Mouse (Mus musculus) yolk sac, embryonic 10.5 days (tissue): ENCODE measurements around the gene U2af2.
"Not testable (repeated sequence)": the region's sequence is repeated elsewhere in the genome, so short reads cannot be mapped to it uniquely, and the experiment has no call there.

Experiments used
- DNase-seq: peaks from one replicate; pipeline ENCODE4 v3.0.0-alpha.2; 2017; ENCODE audit warnings: low spot score

The U2af2 gene

DNA sequence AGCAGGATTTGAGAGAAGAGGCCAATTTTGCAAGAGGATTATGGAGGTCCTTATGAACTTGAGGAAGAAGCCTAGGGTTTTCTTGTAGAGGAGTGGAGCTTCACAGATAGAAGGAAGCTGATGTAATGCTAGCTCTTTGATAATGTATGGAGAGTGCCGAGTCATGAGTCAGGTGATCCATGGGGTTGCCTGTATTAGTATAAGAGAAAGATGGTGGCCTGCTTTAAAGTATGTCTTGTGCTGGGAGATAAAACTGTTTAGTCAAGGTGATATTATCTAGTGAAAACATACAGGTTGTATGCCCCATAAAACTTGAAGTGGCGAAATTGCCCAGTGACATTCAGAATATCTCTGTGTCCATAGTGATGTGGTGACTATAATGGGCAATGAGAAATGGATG lies 15.0 kb downstream of the U2af2 start:
- DNase-seq = no peak

DNA sequence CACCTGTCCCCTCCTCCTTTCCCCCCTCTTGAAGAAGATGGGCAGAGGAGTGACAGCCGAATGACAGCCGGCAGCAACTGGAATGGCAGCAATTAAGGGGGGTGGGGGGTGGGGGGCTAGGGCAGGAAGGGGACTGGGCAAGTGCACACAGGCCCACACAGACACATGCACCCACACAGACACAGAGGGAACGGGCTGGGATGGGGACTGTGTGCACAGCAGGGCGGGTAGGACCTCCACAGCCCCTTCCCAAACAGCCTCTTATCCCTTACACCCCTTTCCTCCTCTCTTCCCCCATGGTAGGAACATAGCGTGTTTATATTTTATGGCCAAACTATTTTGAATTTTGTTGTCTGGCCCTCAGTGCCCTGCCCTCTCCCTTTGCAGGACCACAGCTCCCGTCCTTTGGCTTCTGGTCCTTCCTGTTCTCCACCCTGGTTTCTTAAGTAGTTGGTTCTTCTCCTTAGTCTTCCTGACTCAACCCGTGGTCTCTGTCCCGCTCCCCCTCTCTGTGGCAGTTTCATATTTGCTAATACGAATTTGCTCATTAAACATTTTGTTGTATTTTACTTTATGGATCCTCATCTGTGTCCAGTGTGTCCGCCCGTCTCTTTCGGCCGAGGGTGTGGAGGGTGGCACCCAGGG lies 17.5 kb downstream of the U2af2 start:
- not testable (repeated sequence) for DNase-seq

DNA sequence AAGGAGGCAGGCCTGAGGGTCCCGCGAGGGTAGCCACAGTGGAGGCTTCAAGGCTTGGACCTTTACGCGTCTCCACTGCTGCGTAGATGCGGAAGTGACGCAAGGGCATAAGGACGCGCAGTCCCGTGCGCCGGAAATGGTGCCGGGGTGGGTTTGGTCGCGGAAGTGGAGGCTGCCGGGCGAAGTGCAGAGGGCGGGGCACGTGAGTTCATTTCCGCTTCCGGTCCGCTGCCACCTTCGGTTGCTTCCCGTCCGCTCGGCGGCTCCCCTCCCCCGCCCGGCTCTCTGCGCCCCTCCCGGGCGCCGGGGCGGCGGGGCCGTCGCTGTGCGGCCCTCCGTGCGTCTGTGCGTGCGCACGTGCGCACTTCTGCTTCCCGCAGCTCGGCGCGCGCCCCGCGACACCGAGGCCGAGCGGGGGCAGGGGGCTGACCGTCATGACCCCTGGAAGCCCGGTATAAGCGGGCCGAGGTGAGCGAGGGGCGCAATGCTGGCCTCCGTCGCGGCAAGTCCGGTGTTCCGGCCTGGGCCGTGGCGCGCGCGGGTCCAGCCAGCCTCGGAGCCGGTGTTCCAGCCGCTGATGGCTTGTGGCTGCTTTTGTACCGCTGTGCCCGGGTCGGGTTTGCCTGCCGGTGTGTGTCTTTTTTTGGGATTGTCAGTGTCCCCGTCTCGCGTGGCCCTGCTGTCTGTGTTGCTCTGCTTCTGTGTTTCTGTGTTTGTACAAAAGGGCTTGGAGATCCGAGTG lies 18.2 kb downstream of the U2af2 start, which contains the start of gene Epn1:
TSS of gene Epn1 (plus strand) at position 226 of the 742 bp plus-strand sequence.
- peak; percentile 95 for DNase-seq

DNA sequence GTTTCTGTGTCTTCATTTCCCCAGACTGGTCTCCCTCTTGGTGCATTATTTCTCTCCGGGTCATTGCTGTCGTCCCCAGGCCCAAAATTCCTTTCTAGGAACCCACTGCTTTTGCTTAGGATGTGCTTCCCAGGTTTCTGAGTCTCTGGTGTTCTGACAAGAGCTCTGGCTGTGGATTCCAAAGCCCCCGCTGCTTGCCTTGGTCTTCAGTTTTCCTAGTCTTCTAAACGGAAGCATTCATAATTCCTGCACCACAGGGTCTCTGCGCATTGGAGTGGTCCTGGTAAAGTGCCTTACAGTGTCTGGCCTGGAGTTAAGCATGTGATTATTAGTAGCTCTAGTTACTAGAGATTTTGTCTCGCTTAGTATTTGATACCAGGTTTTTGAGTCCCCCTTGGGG lies 18.9 kb downstream of the U2af2 start:
- DNase-seq = no peak

DNA sequence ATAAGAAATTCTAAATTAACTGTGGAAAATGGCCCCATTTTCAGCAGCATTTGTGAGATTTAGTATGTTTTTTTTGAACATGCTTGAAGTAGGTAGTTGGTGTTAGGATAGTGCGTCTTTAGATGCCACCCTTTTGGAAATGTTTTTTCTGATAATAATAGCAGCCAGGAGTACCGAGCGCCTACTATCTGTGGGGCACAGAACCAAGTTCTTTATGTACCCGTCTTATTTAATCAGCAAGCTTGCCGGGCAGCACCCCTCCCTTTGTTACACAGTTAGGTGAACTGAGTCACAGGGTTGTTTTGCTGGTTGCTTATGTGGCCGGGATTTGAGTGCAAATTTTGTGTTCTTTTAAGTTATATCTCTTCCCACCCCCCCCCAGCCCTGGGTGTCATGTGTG lies 19.3 kb downstream of the U2af2 start:
- DNase-seq = no peak

DNA sequence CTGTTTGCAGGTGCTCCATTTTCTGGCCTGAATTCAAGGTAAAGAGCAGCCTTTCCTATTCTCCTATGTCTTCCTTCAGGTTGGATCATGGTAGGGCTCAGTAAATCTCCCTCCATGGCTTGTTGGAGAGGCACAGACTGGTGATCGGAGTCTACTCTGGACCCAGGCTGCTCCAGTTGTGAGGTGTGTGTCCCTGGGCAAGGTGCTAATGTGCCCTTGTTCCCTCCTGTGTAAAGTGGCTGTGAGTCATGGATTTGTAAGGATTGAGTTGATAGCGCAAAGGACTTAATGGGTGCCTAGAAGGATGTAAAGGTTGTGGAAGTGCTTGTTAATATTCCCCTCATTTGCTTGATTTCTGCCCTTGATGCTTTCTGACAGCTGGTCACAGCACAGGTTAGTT lies 20.0 kb downstream of the U2af2 start:
- DNase-seq = no peak

DNA sequence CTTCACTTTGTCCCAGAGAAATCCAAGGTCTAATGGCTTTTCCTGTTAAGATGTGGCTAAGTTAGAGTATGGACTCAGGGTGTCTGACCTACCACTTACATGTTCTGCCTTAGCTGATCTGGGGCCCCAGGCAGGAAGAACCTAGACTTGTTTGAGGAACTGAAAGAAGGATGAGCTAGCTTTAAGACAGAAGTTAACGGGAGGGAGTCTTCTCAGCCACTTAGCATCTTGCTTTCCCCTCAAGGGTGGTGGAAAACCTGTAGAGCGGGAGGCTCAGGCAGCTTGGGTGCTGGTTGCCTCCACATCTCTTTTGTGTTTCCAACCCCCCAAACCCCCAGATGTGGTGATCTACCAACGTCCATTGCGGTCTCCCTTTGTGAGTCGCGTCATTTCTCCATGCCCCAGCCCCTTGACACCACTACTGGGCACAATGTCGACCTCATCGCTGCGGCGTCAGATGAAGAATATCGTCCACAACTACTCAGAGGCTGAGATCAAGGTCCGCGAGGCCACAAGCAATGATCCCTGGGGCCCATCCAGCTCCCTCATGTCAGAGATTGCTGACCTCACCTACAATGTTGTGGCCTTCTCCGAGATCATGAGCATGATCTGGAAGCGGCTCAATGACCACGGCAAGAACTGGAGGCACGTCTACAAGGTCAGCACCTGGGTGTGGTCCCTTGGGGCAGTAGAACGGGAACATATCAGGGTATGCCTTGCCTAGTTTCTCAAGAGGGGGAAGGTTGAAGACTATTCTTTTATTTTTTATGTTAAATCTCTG lies 21.6 kb downstream of the U2af2 start:
- DNase-seq = no peak

DNA sequence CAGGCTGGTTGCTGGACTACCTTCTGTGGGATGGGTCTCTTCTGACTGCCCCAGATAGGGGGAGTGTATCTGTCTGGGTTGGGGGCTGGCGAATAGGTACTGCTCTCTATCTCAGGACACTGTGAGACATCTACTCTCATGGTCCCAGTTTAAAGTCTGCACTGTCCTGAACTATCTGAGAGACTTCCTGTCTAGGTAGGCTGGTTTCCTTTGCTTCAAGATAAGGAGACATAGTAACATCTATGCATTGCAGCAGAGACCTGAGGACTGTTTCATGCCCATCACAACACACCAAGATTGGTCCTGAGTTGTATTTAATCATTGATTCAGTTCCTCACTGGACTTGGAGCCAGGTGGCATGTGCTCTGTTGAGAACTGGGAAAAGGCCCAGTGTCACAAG lies 23.6 kb downstream of the U2af2 start:
- DNase-seq = no peak

DNA sequence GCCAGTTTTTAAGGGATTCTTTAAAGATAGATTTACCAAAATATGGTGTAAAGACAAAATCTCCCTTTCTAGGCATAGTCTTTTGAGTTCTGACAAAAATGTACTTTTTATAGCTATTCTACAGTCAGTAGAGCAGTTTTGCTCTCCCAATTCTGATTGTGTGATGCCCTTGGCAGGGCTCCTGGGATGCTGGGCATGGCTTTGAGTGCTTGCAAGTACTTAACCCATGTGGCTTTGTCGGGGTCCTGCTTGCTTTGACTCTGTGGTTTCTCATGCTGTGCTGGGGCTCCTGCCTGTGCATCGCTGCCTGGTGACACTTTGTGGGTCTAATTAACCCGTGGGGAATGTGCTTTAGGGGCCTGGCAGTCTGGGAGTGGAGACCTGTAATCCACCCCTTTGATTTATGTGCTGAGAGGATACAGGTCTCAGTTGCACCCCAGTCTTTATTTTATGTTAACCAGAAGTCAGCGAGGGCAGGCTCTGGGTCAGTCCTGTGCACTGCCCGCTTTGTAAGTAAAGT lies 25.0 kb downstream of the U2af2 start:
- no peak for DNase-seq

DNA sequence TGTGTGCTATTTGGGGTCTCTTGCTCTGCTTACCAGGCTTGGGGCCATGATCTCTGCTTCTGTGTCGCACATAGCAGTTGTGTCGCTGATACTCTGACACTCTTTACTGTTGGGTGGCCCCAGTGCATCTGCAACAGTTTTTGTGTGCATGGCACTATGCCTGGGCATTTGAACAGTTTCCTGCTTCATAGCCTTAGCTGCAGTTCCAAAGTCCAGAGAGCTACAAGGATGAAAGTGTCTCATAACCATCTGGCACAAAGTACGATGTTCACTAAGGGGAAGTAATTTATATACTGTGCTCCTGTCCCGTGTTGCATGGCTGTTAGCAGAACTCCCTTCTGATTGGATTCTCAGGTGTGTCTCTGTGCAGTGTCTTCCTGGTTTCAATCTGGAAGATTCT lies 25.9 kb downstream of the U2af2 start:
- DNase-seq = no peak

DNA sequence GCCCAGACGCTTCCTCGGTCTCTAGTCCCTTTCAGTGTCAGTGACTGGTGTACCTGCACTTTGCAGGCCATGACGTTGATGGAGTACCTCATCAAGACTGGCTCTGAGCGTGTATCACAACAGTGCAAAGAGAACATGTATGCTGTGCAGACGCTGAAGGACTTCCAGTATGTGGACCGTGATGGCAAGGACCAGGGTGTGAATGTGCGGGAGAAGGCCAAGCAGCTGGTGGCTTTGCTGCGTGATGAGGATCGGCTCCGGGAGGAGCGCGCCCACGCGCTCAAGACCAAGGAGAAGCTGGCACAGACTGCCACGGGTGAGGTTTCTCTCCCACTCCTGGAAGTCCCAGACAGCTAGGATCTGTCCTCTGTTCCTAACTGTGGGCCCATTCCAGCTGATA lies 27.9 kb downstream of the U2af2 start:
- no peak for DNase-seq

DNA sequence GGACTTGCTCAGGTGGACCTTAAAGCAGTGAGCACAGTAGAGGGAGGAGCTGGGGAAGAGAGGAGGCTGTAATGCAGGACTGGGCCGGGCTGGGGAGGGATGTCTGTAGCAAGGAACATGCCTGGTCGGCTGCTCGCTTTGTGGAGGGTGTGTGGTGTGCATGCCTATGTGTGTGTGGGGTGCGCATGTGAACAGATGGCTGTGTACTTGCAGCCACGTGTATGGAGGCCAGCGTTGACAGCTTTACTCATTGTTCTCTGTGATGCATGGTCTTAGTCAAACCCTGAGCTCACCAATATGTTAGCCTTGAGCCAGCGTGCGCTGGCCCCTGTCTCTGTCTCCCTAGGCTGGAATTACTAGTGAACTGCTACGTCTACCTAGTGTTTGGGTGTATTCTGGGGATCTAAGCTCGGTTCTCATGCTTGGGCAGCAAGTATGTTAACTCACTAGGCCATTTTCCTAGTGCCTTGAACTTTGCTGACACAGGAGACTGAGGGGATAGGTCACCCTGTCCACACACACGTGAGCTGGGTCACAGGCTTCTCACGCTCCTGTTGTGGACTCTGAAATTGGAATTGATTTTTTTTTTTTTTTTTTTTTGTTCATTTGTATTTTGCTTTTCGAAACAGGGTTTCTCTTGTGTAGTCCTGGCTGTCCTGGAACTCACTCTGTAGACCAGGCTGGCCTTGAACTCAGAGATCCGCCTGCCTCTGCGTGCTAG lies 29.2 kb downstream of the U2af2 start:
- DNase-seq = no peak

DNA sequence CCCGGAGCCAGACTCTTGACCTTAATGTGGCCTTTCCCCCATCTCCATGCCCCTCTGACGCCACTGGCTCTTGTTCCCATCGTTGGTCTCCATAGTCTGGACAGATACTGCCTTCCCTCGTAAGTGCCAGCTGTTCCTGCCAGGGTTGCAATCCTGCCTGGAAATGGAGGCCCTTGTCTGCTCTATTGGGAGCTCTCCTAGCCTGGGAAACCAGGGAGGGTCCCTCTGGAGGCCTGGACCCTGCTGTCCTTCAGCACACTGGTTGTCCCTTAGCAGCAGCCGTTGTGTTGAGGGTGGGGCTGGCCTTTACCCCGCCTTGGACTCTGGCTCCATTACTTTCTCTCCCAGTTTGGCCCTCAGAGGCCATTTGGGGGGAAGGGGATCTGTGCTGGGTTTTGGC lies 30.4 kb downstream of the U2af2 start:
- no peak for DNase-seq

DNA sequence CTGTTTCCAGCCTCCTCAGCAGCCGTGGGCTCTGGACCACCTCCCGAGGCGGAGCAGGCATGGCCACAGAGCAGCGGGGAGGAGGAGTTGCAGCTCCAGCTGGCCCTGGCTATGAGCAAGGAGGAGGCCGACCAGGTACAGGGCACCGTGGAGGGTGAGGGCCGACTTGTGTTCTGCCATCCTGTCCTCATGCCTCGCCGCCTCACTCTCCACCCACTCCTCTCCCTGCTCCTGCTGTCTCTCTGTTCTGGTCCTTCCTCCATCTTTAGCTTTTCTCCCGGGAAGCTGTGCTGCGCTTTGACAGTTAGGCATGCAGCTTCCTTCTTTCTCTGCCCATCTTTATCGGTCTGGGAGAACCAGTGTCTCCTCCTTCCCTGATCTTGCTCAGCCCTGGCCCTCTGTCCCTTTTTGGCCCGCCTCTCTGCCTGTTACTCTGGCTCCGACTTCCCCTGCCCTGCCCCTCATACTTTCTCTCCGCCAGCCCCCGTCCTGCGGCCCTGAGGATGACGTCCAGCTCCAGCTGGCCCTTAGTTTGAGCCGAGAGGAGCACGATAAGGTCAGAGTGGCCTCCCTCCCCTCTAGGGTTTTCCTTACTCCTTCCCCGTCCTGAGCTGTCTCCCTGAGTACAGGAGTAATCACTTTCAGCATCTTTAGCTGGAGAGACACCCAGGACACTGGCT lies 31.0 kb downstream of the U2af2 start:
- no peak for DNase-seq

DNA sequence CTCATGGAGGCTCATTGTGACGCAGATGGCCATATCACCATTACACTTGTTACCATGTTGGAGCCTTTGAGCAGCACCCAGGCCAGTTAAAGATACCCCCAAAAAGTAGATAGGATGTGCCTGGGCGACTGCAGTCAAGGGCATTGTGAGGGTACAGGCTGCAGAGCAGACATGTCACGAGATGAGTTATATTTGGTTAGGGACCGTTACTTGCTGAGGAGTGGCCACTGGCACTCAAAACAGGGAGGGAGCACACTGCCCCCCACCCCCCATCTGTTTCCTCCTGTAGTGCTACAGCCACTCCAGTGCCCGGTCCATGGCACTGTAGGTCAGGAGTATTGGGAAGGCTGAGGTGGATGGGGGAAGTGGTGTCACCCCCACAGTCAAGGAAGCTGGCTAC lies 36.8 kb downstream of the U2af2 start:
- DNase-seq = no peak

DNA sequence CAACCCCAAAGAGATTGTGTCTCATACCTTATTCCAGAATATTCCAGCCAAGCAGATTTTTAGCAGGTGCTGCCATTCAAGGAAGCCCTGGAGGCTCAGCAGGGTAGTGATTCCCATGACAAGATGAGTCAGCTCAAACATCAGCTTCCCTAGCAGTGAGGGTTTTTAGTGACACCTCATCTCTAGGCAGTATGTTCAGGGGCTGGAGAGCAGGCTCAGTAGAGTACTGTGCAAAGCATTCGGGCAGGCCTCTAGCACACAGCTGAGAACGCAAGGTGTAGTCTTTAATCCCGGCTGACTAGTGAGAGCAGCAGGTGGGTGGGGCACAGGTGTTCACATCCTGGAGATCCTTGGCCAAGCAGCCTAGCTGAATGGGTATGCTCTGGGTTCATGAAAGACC lies 37.9 kb downstream of the U2af2 start:
- DNase-seq = no peak

DNA sequence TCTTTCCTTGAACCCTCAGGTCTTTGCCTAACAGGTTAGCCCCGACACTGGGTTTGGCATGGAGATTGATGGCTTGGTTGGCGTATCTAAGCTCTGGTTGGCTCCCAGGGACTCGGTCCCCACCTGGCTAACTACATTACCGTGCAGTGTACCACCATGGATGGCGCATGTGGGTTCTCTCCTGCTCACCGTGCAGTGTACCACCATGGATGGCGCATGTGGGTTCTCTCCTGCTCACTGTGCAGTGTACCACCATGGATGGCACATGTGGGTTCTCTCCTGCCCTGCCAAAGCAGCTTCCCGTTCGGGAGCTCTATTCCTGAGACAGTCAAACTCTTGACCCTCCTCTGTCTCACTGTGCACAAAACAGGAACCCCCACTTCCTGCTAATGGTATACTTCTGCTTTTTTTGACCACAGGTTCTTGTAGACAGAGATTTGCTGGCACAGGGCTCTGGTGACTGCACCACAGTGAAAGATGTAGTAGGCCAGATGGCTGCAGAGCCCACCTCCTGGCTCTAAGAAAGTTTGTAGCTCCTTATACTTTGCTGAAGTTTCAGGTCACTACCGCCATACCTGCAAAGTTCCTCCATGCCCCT lies 39.2 kb downstream of the U2af2 start:
- DNase-seq = no peak

DNA sequence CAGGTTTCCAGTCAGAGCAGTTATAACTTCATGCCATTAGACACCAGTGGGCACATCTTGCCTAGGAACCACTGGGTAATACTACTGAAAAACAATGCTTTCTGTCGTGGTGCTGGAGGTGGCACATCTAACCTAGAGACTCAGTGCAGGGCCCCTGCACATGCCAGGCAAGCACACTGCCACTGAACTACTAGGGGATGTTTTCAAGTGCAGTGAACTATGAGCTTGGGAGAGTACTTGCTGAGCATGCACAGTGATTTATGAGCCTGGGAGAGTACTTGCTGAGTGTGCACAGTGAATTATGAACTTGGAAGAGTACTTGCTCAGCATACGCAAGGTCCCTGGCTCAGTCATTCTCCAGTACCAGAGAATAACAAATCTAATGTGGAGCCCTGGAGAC lies 40.6 kb downstream of the U2af2 start:
- DNase-seq = no peak

DNA sequence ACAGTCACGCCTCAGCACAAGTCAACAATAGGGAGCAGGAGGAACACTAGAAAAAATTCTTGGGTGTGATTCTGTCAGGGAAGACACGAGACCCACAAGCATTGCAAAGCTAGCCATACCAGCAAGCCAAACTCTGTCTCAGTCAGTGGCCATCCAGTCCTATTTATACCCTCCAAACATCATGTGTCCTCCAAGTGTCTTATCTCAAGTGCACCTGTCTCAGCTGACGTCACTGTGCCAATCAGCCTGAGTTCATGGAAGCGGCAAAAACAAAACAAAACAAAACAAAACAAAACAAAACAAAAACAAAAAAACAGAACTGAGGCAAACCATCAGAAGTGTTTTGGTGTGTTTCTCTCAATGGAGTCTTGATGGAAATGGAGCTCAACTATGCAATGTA lies 46.3 kb downstream of the U2af2 start:
- DNase-seq = no peak

DNA sequence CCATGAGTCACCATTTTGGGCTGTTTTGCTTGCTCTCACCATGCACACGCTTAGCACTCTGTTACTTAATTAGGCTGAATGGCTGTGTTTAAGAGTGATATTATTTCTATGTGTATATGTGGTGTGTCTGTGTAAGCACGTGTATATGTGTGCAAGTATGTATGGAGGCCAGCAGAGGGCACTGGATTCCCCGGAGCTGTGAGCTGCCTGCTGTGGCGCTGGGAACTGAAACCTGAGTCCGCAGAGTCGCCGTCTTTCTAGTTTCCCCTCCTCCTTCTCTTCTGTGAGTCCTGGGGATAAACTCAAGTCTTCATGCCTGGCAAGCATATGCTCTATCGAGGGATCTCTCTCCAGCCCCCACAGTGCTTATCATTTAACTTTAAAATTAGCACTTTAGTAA lies 47.4 kb downstream of the U2af2 start:
- no peak for DNase-seq

DNA sequence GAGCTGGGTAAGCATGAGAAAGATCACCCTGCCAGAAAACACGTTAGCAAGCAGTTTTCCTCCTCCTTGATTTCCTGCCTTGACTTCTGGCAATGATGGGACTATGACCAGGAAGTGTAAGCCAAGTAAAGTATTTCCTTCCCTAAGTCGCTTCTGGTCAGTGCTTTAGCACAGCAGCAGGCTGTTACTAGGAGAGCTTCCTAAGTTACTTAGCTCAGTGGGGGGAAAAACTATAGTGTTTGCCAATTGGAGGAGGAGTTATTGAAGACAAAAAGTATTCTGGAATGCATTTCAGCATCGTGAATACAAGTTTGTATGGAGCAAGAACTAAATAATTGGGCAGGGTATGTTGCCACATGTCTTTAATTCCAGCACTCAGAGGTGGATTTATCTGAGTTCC lies 50.8 kb downstream of the U2af2 start:
- no peak for DNase-seq
